Mouse (Mus musculus) forebrain, postnatal 0 days (tissue): Measurements from ENCODE around the gene Olfr1412. TPM values are rescaled to one million over a fixed set of nuclear protein-coding genes. Genes with fewer than 3 reads are reported as not detected.

Source experiments
- ATAC-seq: fragments of 200-750 bp; cut with Nextera tagmentation; 2 replicates; pipeline ENCODE4 v1.8.0; 2017; ENCODE audit warnings: mild to moderate bottlenecking, moderate library complexity
- DNase-seq: peaks from one replicate; pipeline ENCODE4 v3.0.0-alpha.2; 2015
- H3K27ac ChIP-seq: fragments of 300-500 bp; sonication (generic); 2 replicates; pipeline ENCODE4 v1.5.1; 2014; ENCODE audit warnings: low read depth, mild to moderate bottlenecking, antibody characterized with exemption, low read length, moderate library complexity, mixed read lengths
- H3K27me3 ChIP-seq: fragments of 300-500 bp; sonication (generic); 2 replicates; pipeline ENCODE4 v1.6.1; 2014; ENCODE audit warnings: mild to moderate bottlenecking, low read length, mixed read lengths; ENCODE audit not compliant: insufficient read depth
- H3K36me3 ChIP-seq: fragments of 300-500 bp; sonication (generic); 2 replicates; pipeline ENCODE4 v1.6.1; 2014; ENCODE audit warnings: mild to moderate bottlenecking, moderate library complexity; ENCODE audit not compliant: insufficient read depth
- H3K4me1 ChIP-seq: fragments of 300-500 bp; sonication (generic); 2 replicates; pipeline ENCODE4 v1.6.1; 2014; ENCODE audit warnings: antibody characterized with exemption; ENCODE audit not compliant: insufficient read depth
- H3K4me2 ChIP-seq: fragments of 300-500 bp; sonication (generic); 2 replicates; pipeline ENCODE4 v1.6.1; 2014; ENCODE audit warnings: low read depth, mild to moderate bottlenecking, moderate library complexity
- H3K4me3 ChIP-seq: fragments of 300-500 bp; sonication (generic); 2 replicates; pipeline ENCODE4 v1.5.1; 2014; ENCODE audit warnings: low read depth, low read length, mixed read lengths
- H3K9ac ChIP-seq: fragments of 300-500 bp; sonication (generic); 2 replicates; pipeline ENCODE4 v1.6.1; 2014; ENCODE audit warnings: mild to moderate bottlenecking
- H3K9me3 ChIP-seq: fragments of 300-500 bp; sonication (generic); 2 replicates; pipeline ENCODE4 v1.6.1; 2016; ENCODE audit warnings: low read length
- CTCF ChIP-seq: sonication (generic); IDR thresholded peaks from 2 replicates; pipeline ENCODE4 v1.5.1; 2016; ENCODE audit warnings: antibody characterized with exemption, control low read depth, low read depth
- WGBS: fragments of 180-500 bp; shearing (Covaris S2); extraction: QIAGEN DNeasy Blood & Tissue Kit; methylation state at CpG from one replicate; pipeline ENCODE4 v1.1.7; 2014; 5-methylcytosine and 5-hydroxymethylcytosine counted together
- polyA plus RNA-seq: library from polyadenylated mRNA; unstranded; fragments of >200 nt; fragmentation: Nextera tagmentation; extraction: Ambion mirVana; gene quantifications from 2 replicates; pipeline ENCODE4 v1.2.1, GENCODE M21; 2015
- total RNA-seq: library from RNA; depleted of rRNA; stranded (reverse); fragments of >200 nt; gene quantifications from 2 replicates; pipeline ENCODE4 v1.2.3, GENCODE M21; 2014; rRNA removed

The Olfr1412 gene
- total and polyA plus RNA-seq, 2 experiments from 2014 or later: not detected

DNA sequence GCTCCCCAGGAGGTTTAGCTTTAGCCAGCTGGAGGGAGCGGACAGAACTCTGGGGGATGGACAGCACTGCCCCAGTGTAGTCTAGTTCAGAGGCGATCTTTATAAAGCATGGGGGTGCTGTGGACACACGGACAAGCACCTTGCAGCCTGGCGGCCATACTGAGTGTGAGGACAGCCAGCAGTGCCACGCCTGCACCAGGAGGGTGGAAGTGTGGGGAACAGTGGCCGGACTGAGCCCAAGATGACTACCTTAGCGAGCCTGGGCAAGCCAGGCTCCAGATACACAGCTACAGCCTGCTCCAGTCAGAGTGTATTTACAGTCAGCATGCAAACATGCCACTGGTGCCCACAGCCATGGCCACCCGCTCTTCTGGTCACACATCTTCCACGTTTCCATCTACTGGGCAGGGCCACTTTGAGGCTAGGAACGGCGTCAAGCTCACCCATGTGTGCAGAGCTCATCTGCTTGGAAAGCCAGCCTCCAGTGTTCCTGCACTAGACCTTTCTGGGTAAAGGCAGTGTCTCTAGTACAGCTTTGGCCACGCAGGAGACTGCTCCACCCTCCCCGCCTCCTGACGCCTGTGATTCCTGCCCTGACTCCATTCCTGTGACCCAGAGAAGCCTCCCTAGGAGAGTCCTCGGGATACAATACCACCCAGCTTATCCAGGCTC is 52.1 kb downstream of the Olfr1412 start:
- ATAC-seq: no peak
- Histone ChIP-seq H3K9me3 (no peaks in the 10 kb centered on the region), H3K4me3 (no peak overlapping the region), H3K27ac (no peak overlapping the region), H3K9ac (no peak overlapping the region), H3K27me3 (no peaks in the 10 kb centered on the region), H3K4me1 (peaks cover 9% of the 10 kb centered on the region), H3K36me3 (peaks cover 38% of the 10 kb centered on the region), H3K4me2 (no peak overlapping the region)
- 90% methylated on average over 15 of the region's 15 CpGs for WGBS
- TF ChIP-seq CTCF: no peak
- DNase-seq: no peak

DNA sequence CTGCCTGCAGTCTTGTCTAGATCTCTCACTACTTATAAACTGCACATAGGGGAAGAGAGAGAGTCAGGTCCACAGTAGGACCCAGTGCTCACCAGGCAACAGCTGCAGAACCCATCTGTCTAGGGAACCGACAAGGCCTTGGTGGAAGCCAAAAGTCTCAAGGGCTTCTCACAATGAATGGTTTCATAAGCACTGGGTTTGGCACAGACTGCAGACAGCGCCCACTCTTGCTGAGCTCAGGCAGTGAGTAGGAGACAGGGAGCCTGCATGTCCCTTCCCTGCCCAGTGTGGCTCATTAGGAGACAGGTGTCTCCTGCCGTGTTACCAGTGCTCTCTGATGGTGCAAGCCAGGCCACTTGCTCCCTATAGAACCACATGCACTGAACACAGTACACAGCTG is 52.6 kb downstream of the Olfr1412 start:
- no peak for DNase-seq
- 87% methylated on average over 3 of the region's 3 CpGs for WGBS
- no peak for TF ChIP-seq CTCF

DNA sequence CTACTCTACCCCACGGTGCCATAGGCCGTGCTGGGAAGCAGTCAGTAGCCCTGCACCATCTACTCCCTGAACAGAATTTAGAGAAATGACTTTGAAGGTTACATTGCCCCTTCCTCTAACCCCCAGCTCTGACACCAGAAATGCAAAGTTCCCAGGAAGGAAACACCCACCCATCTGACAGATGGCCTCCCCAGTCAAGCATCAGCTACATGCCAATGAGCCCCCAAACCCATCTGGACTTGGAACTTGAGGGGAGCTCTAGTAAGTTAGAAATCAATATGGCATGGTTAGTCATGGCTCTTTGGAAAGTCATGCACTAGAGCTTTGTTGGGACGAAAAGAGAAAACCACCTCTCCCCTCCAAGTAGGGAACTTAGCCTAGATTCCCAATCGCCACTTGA is 53.2 kb downstream of the Olfr1412 start:
- 94% methylated on average over 4 of the region's 4 CpGs for WGBS
- Histone ChIP-seq H3K9ac (no peak overlapping the region), H3K4me3 (no peak overlapping the region), H3K4me2 (no peak overlapping the region), H3K27me3 (no peaks in the 10 kb centered on the region), H3K9me3 (no peaks in the 10 kb centered on the region), H3K36me3 (peaks cover 38% of the 10 kb centered on the region), H3K4me1 (peaks cover 9% of the 10 kb centered on the region), H3K27ac (no peak overlapping the region)
- DNase-seq (no peak), ATAC-seq (no peak)
- TF ChIP-seq CTCF: no peak

More for the DNA sequence above, 52.6 kb downstream of the Olfr1412 start:
- H3K9me3 ChIP-seq: no peaks in the 10 kb centered on the region
- no peak overlapping the region for H3K4me2 ChIP-seq
- H3K27me3 ChIP-seq: no peaks in the 10 kb centered on the region
- ATAC-seq: no peak
- peaks cover 9% of the 10 kb centered on the region for H3K4me1 ChIP-seq
- no peak overlapping the region for H3K27ac ChIP-seq
- no peak overlapping the region for H3K9ac ChIP-seq
- no peak overlapping the region for H3K4me3 ChIP-seq
- peaks cover 38% of the 10 kb centered on the region for H3K36me3 ChIP-seq

DNA sequence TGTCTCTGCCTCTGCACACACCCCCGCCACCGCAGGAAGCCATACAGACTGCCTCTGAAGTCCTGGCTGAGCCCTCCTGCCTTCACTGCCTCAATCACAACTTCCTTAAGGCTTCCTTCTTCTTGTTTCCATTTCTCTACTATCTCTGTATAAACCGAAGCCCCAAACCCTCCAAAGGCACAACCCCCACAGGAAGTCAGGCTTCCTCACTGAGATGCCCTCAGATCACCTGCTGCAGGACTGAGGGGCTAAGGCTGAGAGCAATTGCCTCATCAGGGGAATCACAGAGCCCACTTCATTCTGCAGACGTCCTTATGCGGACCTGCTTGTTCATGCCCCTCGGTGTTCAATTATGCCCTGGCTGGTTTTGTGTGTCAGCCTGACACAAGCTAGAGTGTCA is 54.8 kb downstream of the Olfr1412 start:
- Histone ChIP-seq H3K36me3 (peaks cover 38% of the 10 kb centered on the region), H3K4me1 (peaks cover 9% of the 10 kb centered on the region), H3K4me2 (peak overlapping the region; percentile 97; the same call in 1 of the 2 replicates), H3K27ac (no peak overlapping the region), H3K9ac (peak overlapping the region; percentile 95; the same call in 1 of the 2 replicates), H3K4me3 (no peak overlapping the region), H3K9me3 (no peaks in the 10 kb centered on the region), H3K27me3 (no peaks in the 10 kb centered on the region)
- no peak for DNase-seq
- WGBS: 90% methylated on average over 6 of the region's 6 CpGs
- no peak for ATAC-seq
- no peak for TF ChIP-seq CTCF

Other genes with a start within 250 kb of the Olfr1412 start
- 181 and 182 TPM in 2 replicates for gene Ndufa10, start 111.9 kb upstream of the Olfr1412 start, total RNA-seq
- 335 and 345 TPM in 2 replicates for gene Ndufa10, start 111.9 kb upstream of the Olfr1412 start, polyA plus RNA-seq
- not detected in 2 replicates for gene Olfr1416, start 100.7 kb upstream of the Olfr1412 start, total RNA-seq
- not detected in 2 replicates for gene Olfr1416, start 100.7 kb upstream of the Olfr1412 start, polyA plus RNA-seq
- gene Olfr1415, start 89.7 kb upstream of the Olfr1412 start, total RNA-seq: not detected in 2 replicates
- gene Olfr1415, start 89.7 kb upstream of the Olfr1412 start, polyA plus RNA-seq: not detected in 2 replicates
- not detected in 2 replicates for gene Olfr1414, start 67.1 kb upstream of the Olfr1412 start, total RNA-seq
- not detected in 2 replicates for gene Olfr1414, start 67.1 kb upstream of the Olfr1412 start, polyA plus RNA-seq
- gene Olfr1413, start 14.5 kb upstream of the Olfr1412 start, total RNA-seq: not detected in 2 replicates
- not detected in 2 replicates for gene Olfr1413, start 14.5 kb upstream of the Olfr1412 start, polyA plus RNA-seq
- gene Olfr1411, start 8.6 kb downstream of the Olfr1412 start, total RNA-seq: not detected in 2 replicates
- gene Olfr1411, start 8.6 kb downstream of the Olfr1412 start, polyA plus RNA-seq: not detected in 2 replicates
- not detected in 2 replicates for gene Olfr1410, start 20.0 kb downstream of the Olfr1412 start, total RNA-seq
- not detected in 2 replicates for gene Olfr1410, start 20.0 kb downstream of the Olfr1412 start, polyA plus RNA-seq
- gene Olfr12, start 32.0 kb downstream of the Olfr1412 start, total RNA-seq: not detected in 2 replicates
- gene Olfr12, start 32.0 kb downstream of the Olfr1412 start, polyA plus RNA-seq: not detected in 2 replicates
- gene Cops9, start 56.2 kb downstream of the Olfr1412 start, total RNA-seq: 202 and 291 TPM in 2 replicates
- 569 and 710 TPM in 2 replicates for gene Cops9, start 56.2 kb downstream of the Olfr1412 start, polyA plus RNA-seq
- 0.08 TPM in 1 of 2 replicates, not detected in the other for gene Otos, start 63.1 kb downstream of the Olfr1412 start, total RNA-seq
- gene Otos, start 63.1 kb downstream of the Olfr1412 start, polyA plus RNA-seq: 0.21 and 0.92 TPM in 2 replicates
- 132 and 173 TPM in 2 replicates for gene Gpc1, start 245.9 kb downstream of the Olfr1412 start, total RNA-seq
- 47.4 and 52.8 TPM in 2 replicates for gene Gpc1, start 245.9 kb downstream of the Olfr1412 start, polyA plus RNA-seq